Mouse (Mus musculus): ENCODE data around the gene Lrrc4c. TPM values are rescaled to one million over a fixed set of nuclear protein-coding genes. Genes with fewer than 3 reads are reported as not detected.

The Lrrc4c gene
- polyA plus RNA-seq, 1 experiment from 2014 or later: 40.0 TPM

GRCm38 (mm10) chr2:97469396-97469795 lies 1151.4 kb downstream of the Lrrc4c start:
- peak overlapping the region; percentile 50 for H3K4me3 ChIP-seq (ENCODE audit: low read depth, low read length)
- H3K9me3 ChIP-seq (ENCODE audit: control insufficient read depth, low read length): no peaks in the 10 kb centered on the region
- H3K36me3 ChIP-seq (ENCODE audit: control insufficient read depth, insufficient read depth, low read length): no peaks in the 10 kb centered on the region
- WGBS: 46% methylated on average over 2 of the region's 2 CpGs
- 0 out of 2 replicates have a peak overlapping the region, but pooled peaks have one; percentile 4 for H3K9ac ChIP-seq (replicated peaks; ENCODE audit: low read depth, low read length)
- H3K27me3 ChIP-seq (ENCODE audit: control insufficient read depth, insufficient read depth, low read length): no peaks in the 10 kb centered on the region
- H3K4me2 ChIP-seq (ENCODE audit: low read depth, low read length): peak overlapping the region; percentile 64
- no peak for ATAC-seq (ENCODE audit: low read depth)
- H3K4me1 ChIP-seq (ENCODE audit: control insufficient read depth, insufficient read depth, low read length): peaks cover 2% of the 10 kb centered on the region; the same call in 1 of the 2 replicates
- no peak overlapping the region for H3K27ac ChIP-seq (ENCODE audit: low read depth, low read length)

GRCm38 (mm10) chr2:97478175-97478924 lies 1160.4 kb downstream of the Lrrc4c start:
- H3K27ac ChIP-seq (ENCODE audit: low read depth, low read length): peak overlapping the region; percentile 67
- 31% methylated on average over 10 of the region's 10 CpGs for WGBS
- H3K4me3 ChIP-seq (ENCODE audit: low read depth, low read length): peak overlapping the region; percentile 0; the same call in 1 of the 2 replicates
- no peaks in the 10 kb centered on the region for H3K9me3 ChIP-seq (ENCODE audit: control insufficient read depth, low read length)
- H3K27me3 ChIP-seq (ENCODE audit: control insufficient read depth, insufficient read depth, low read length): no peaks in the 10 kb centered on the region
- peak; percentile 85 for ATAC-seq (ENCODE audit: low read depth)
- peak overlapping the region; percentile 34 for H3K4me2 ChIP-seq (ENCODE audit: low read depth, low read length)
- H3K4me1 ChIP-seq (ENCODE audit: control insufficient read depth, insufficient read depth, low read length): peaks cover 12% of the 10 kb centered on the region
- H3K36me3 ChIP-seq (ENCODE audit: control insufficient read depth, insufficient read depth, low read length): no peaks in the 10 kb centered on the region
- H3K9ac ChIP-seq (replicated peaks; ENCODE audit: low read depth, low read length): no peak overlapping the region

- Histone ChIP-seq H3K4me2 (ENCODE audit: low read depth, low read length) (peak overlapping the region; percentile 34), H3K4me1 (ENCODE audit: control insufficient read depth, insufficient read depth, low read length) (peaks cover 12% of the 10 kb centered on the region), H3K4me3 (ENCODE audit: low read depth, low read length) (peak overlapping the region; percentile 0; the same call in 1 of the 2 replicates), H3K9me3 (ENCODE audit: control insufficient read depth, low read length) (no peaks in the 10 kb centered on the region), H3K36me3 (ENCODE audit: control insufficient read depth, insufficient read depth, low read length) (no peaks in the 10 kb centered on the region), H3K27ac (ENCODE audit: low read depth, low read length) (peak overlapping the region; percentile 67), H3K27me3 (ENCODE audit: control insufficient read depth, insufficient read depth, low read length) (no peaks in the 10 kb centered on the region), H3K9ac (replicated peaks; ENCODE audit: low read depth, low read length) (no peak overlapping the region)
- peak; percentile 70 for ATAC-seq (ENCODE audit: low read depth)
- 33% methylated on average over 4 of the region's 4 CpGs for WGBS
Measured at GRCm38 (mm10) chr2:97478925-97479298, 1160.9 kb downstream of the Lrrc4c start.

- peaks cover 6% of the 10 kb centered on the region; the same call in 1 of the 2 replicates for H3K4me1 ChIP-seq (ENCODE audit: control insufficient read depth, insufficient read depth, low read length)
- H3K4me3 ChIP-seq (ENCODE audit: low read depth, low read length): no peak overlapping the region
- no peak overlapping the region for H3K4me2 ChIP-seq (ENCODE audit: low read depth, low read length)
- 67% methylated on average over 1 of the region's 1 CpGs for WGBS
- no peaks in the 10 kb centered on the region for H3K27me3 ChIP-seq (ENCODE audit: control insufficient read depth, insufficient read depth, low read length)
- no peaks in the 10 kb centered on the region for H3K36me3 ChIP-seq (ENCODE audit: control insufficient read depth, insufficient read depth, low read length)
- H3K9ac ChIP-seq (replicated peaks; ENCODE audit: low read depth, low read length): no peak overlapping the region
- H3K27ac ChIP-seq (ENCODE audit: low read depth, low read length): no peak overlapping the region
- no peak for ATAC-seq (ENCODE audit: low read depth)
- no peaks in the 10 kb centered on the region for H3K9me3 ChIP-seq (ENCODE audit: control insufficient read depth, low read length)
Measured at GRCm38 (mm10) chr2:97484990-97485389, 1167.0 kb downstream of the Lrrc4c start.

GRCm38 (mm10) chr2:97485609-97486008 lies 1167.6 kb downstream of the Lrrc4c start:
- H3K4me3 ChIP-seq (ENCODE audit: low read depth, low read length): no peak overlapping the region
- peaks cover 6% of the 10 kb centered on the region; the same call in 1 of the 2 replicates for H3K4me1 ChIP-seq (ENCODE audit: control insufficient read depth, insufficient read depth, low read length)
- no peaks in the 10 kb centered on the region for H3K9me3 ChIP-seq (ENCODE audit: control insufficient read depth, low read length)
- H3K4me2 ChIP-seq (ENCODE audit: low read depth, low read length): no peak overlapping the region
- WGBS: 41% methylated on average over 2 of the region's 2 CpGs
- H3K9ac ChIP-seq (replicated peaks; ENCODE audit: low read depth, low read length): no peak overlapping the region
- H3K36me3 ChIP-seq (ENCODE audit: control insufficient read depth, insufficient read depth, low read length): no peaks in the 10 kb centered on the region
- no peak overlapping the region for H3K27ac ChIP-seq (ENCODE audit: low read depth, low read length)
- no peaks in the 10 kb centered on the region for H3K27me3 ChIP-seq (ENCODE audit: control insufficient read depth, insufficient read depth, low read length)
- ATAC-seq (ENCODE audit: low read depth): no peak

- peak; percentile 68; the same call in 1 of the 2 replicates for ATAC-seq (ENCODE audit: low read depth)
- 24% methylated on average over 5 of the region's 5 CpGs for WGBS
- Histone ChIP-seq H3K9ac (replicated peaks; ENCODE audit: low read depth, low read length) (no peak overlapping the region), H3K27me3 (ENCODE audit: control insufficient read depth, insufficient read depth, low read length) (no peaks in the 10 kb centered on the region), H3K4me1 (ENCODE audit: control insufficient read depth, insufficient read depth, low read length) (peaks cover 6% of the 10 kb centered on the region; the same call in 1 of the 2 replicates), H3K4me2 (ENCODE audit: low read depth, low read length) (no peak overlapping the region), H3K4me3 (ENCODE audit: low read depth, low read length) (no peak overlapping the region), H3K9me3 (ENCODE audit: control insufficient read depth, low read length) (no peaks in the 10 kb centered on the region), H3K27ac (ENCODE audit: low read depth, low read length) (no peak overlapping the region; the same call in 1 of the 2 replicates), H3K36me3 (ENCODE audit: control insufficient read depth, insufficient read depth, low read length) (no peaks in the 10 kb centered on the region)
Measured at GRCm38 (mm10) chr2:97487567-97487966, 1169.6 kb downstream of the Lrrc4c start.

GRCm38 (mm10) chr2:97497069-97497468 lies 1179.1 kb downstream of the Lrrc4c start:
- ATAC-seq (ENCODE audit: low read depth): no peak
- Histone ChIP-seq H3K27ac (ENCODE audit: low read depth, low read length) (no peak overlapping the region), H3K36me3 (ENCODE audit: control insufficient read depth, insufficient read depth, low read length) (no peaks in the 10 kb centered on the region), H3K9me3 (ENCODE audit: control insufficient read depth, low read length) (no peaks in the 10 kb centered on the region), H3K27me3 (ENCODE audit: control insufficient read depth, insufficient read depth, low read length) (no peaks in the 10 kb centered on the region), H3K4me1 (ENCODE audit: control insufficient read depth, insufficient read depth, low read length) (no peaks in the 10 kb centered on the region), H3K9ac (replicated peaks; ENCODE audit: low read depth, low read length) (no peak overlapping the region), H3K4me3 (ENCODE audit: low read depth, low read length) (no peak overlapping the region), H3K4me2 (ENCODE audit: low read depth, low read length) (no peak overlapping the region)

GRCm38 (mm10) chr2:97502501-97502900 lies 1184.5 kb downstream of the Lrrc4c start:
- Histone ChIP-seq H3K4me2 (ENCODE audit: low read depth, low read length) (no peak overlapping the region), H3K4me1 (ENCODE audit: control insufficient read depth, insufficient read depth, low read length) (no peaks in the 10 kb centered on the region), H3K27ac (ENCODE audit: low read depth, low read length) (no peak overlapping the region), H3K36me3 (ENCODE audit: control insufficient read depth, insufficient read depth, low read length) (no peaks in the 10 kb centered on the region), H3K27me3 (ENCODE audit: control insufficient read depth, insufficient read depth, low read length) (no peaks in the 10 kb centered on the region), H3K9ac (replicated peaks; ENCODE audit: low read depth, low read length) (no peak overlapping the region), H3K9me3 (ENCODE audit: control insufficient read depth, low read length) (no peaks in the 10 kb centered on the region), H3K4me3 (ENCODE audit: low read depth, low read length) (no peak overlapping the region)
- WGBS: 80% methylated on average over 1 of the region's 1 CpGs
- ATAC-seq (ENCODE audit: low read depth): no peak

GRCm38 (mm10) chr2:97504902-97505301 lies 1186.9 kb downstream of the Lrrc4c start:
- H3K4me3 ChIP-seq (ENCODE audit: low read depth, low read length): no peak overlapping the region
- H3K4me2 ChIP-seq (ENCODE audit: low read depth, low read length): no peak overlapping the region
- H3K27me3 ChIP-seq (ENCODE audit: control insufficient read depth, insufficient read depth, low read length): no peaks in the 10 kb centered on the region
- WGBS: 80% methylated on average over 5 of the region's 5 CpGs
- no peaks in the 10 kb centered on the region for H3K4me1 ChIP-seq (ENCODE audit: control insufficient read depth, insufficient read depth, low read length)
- H3K36me3 ChIP-seq (ENCODE audit: control insufficient read depth, insufficient read depth, low read length): no peaks in the 10 kb centered on the region
- H3K27ac ChIP-seq (ENCODE audit: low read depth, low read length): no peak overlapping the region
- no peak overlapping the region for H3K9ac ChIP-seq (replicated peaks; ENCODE audit: low read depth, low read length)
- no peaks in the 10 kb centered on the region for H3K9me3 ChIP-seq (ENCODE audit: control insufficient read depth, low read length)
- ATAC-seq (ENCODE audit: low read depth): no peak
